Mouse (Mus musculus) MEL (cell line): ENCODE results near the gene Cep350. TPM values are rescaled to one million over a fixed set of nuclear protein-coding genes. Genes with fewer than 3 reads are reported as not detected.

ENCODE experiments used
- DNase-seq: peaks from one replicate; pipeline ENCODE4 v3.0.0; 2011; ENCODE audit warnings: low read depth, low spot score
- H3K27ac ChIP-seq: 2 replicates; pipeline ENCODE4 v1.5.1; 2012; ENCODE audit warnings: low read depth, mild to moderate bottlenecking, control low read depth, low read length, moderate library complexity; ENCODE audit not compliant: control insufficient read depth
- H3K27me3 ChIP-seq, 2 experiments: fragments of 150-350 bp in 1 of 2; sonication (generic) in 1 of 2; 2 replicates each; pipeline ENCODE4 v1.6.1; 2012; ENCODE audit warnings: low read length in 2 of 2, mild to moderate bottlenecking in 2 of 2, improper control_type of control experiment in 1 of 2, moderate library complexity in 1 of 2; ENCODE audit not compliant: insufficient read depth in 2 of 2, control insufficient read depth in 1 of 2
- H3K36me3 ChIP-seq, 2 experiments: 2 replicates each; pipeline ENCODE4 v1.6.1; 2012 to 2014; ENCODE audit warnings: low read length in 2 of 2, improper control_type of control experiment in 1 of 2, inconsistent platforms in 1 of 2, mild to moderate bottlenecking in 1 of 2; ENCODE audit not compliant: insufficient read depth in 2 of 2, control insufficient read depth in 1 of 2
- H3K4me1 ChIP-seq, 2 experiments: fragments of 150-350 bp in 1 of 2; sonication (generic) in 1 of 2; 2 replicates each; pipeline ENCODE4 v1.6.1; 2012; ENCODE audit warnings: low read length in 2 of 2, improper control_type of control experiment in 1 of 2, mild to moderate bottlenecking in 1 of 2; ENCODE audit not compliant: insufficient read depth in 2 of 2, control insufficient read depth in 1 of 2
- H3K4me3 ChIP-seq, 2 experiments: fragments of 150-350 bp in 1 of 2; sonication (generic) in 1 of 2; 2 replicates each; pipeline ENCODE4 v1.5.1; 2012; ENCODE audit warnings: low read depth in 2 of 2, low read length in 2 of 2, mild to moderate bottlenecking in 2 of 2, moderate library complexity in 2 of 2, control low read depth in 1 of 2, improper control_type of control experiment in 1 of 2; ENCODE audit not compliant: control insufficient read depth in 1 of 2, insufficient read depth in 1 of 2
- H3K79me2 ChIP-seq: 2 replicates; pipeline ENCODE4 v1.6.1; 2012; ENCODE audit warnings: mild to moderate bottlenecking, low read length, moderate library complexity; ENCODE audit not compliant: control insufficient read depth, poor library complexity, insufficient read depth
- H3K9ac ChIP-seq: 2 replicates; pipeline ENCODE4 v1.6.1; 2012; ENCODE audit warnings: low read depth, mild to moderate bottlenecking, control low read depth, low read length, moderate library complexity; ENCODE audit not compliant: control insufficient read depth, poor library complexity, severe bottlenecking
- H3K9me3 ChIP-seq: fragments of 150-350 bp; sonication (generic); replicated peaks from 2 replicates; pipeline ENCODE4 v1.6.1; 2012; ENCODE audit warnings: mild to moderate bottlenecking, low read length, improper control_type of control experiment, moderate library complexity; ENCODE audit not compliant: insufficient read depth
- CHD1 ChIP-seq: IDR thresholded peaks from 2 replicates; pipeline ENCODE4 v1.6.1; 2012; ENCODE audit warnings: low read depth, mild to moderate bottlenecking, inconsistent platforms, low read length, improper control_type of control experiment
- CHD2 ChIP-seq: IDR thresholded peaks from 2 replicates; pipeline ENCODE4 v1.6.1; 2011; ENCODE audit warnings: low read length, improper control_type of control experiment
- CTCF ChIP-seq, 3 experiments: IDR thresholded peaks in 2 of 3; conservative IDR thresholded peaks in 1 of 3; 2 replicates each; pipeline ENCODE4 v1.5.1; 2011 to 2012; ENCODE audit warnings: low read length in 3 of 3, low read depth in 2 of 3, mild to moderate bottlenecking in 2 of 3, improper control_type of control experiment in 1 of 3, inconsistent platforms in 1 of 3, mixed read lengths in 1 of 3, moderate library complexity in 1 of 3; ENCODE audit not compliant: control insufficient read depth in 1 of 3, insufficient read depth in 1 of 3, poor library complexity in 1 of 3, severe bottlenecking in 1 of 3
- ELF1 ChIP-seq: IDR thresholded peaks from 2 replicates; pipeline ENCODE4 v1.6.1; 2014; ENCODE audit warnings: low read depth, mild to moderate bottlenecking, inconsistent platforms, low read length, improper control_type of control experiment, moderate library complexity
- ETS1 ChIP-seq: IDR thresholded peaks from 2 replicates; pipeline ENCODE4 v1.6.1; 2012; ENCODE audit warnings: low read depth, mild to moderate bottlenecking, inconsistent platforms, low read length, improper control_type of control experiment, moderate library complexity
- HCFC1 ChIP-seq: IDR thresholded peaks from 2 replicates; pipeline ENCODE4 v1.6.1; 2012; ENCODE audit warnings: low read depth, mild to moderate bottlenecking, inconsistent platforms, low read length, improper control_type of control experiment, moderate library complexity
- MAFK ChIP-seq: IDR thresholded peaks from 2 replicates; pipeline ENCODE4 v1.6.1; 2011; ENCODE audit warnings: low read depth, mild to moderate bottlenecking, low read length, improper control_type of control experiment, borderline replicate concordance
- MAZ ChIP-seq: IDR thresholded peaks from 2 replicates; pipeline ENCODE4 v1.6.1; 2012; ENCODE audit warnings: low read depth, mild to moderate bottlenecking, inconsistent platforms, low read length, improper control_type of control experiment
- MXI1 ChIP-seq: IDR thresholded peaks from 2 replicates; pipeline ENCODE4 v1.6.1; 2011; ENCODE audit warnings: mild to moderate bottlenecking, low read depth, low read length, improper control_type of control experiment
- MYB ChIP-seq: IDR thresholded peaks from 2 replicates; pipeline ENCODE4 v1.6.1; 2011; ENCODE audit warnings: mild to moderate bottlenecking, low read depth, low read length, improper control_type of control experiment
- MYC ChIP-seq: IDR thresholded peaks from 2 replicates; pipeline ENCODE4 v1.6.1; 2011; ENCODE audit warnings: low read depth, mild to moderate bottlenecking, low read length, improper control_type of control experiment, moderate library complexity
- SIN3A ChIP-seq: IDR thresholded peaks from 2 replicates; pipeline ENCODE4 v1.6.1; 2012; ENCODE audit warnings: low read length, improper control_type of control experiment, inconsistent platforms
- TBP ChIP-seq: IDR thresholded peaks from 2 replicates; pipeline ENCODE4 v1.8.0; 2011; ENCODE audit warnings: low read depth, low read length, improper control_type of control experiment
- UBTF ChIP-seq: IDR thresholded peaks from 2 replicates; pipeline ENCODE4 v1.6.1; 2012; ENCODE audit warnings: low read depth, mild to moderate bottlenecking, inconsistent platforms, low read length, improper control_type of control experiment, moderate library complexity, borderline replicate concordance; ENCODE audit not compliant: insufficient read depth
- USF2 ChIP-seq, 2 experiments: IDR thresholded peaks; 2 replicates each; pipeline ENCODE4 v1.6.1; 2011 to 2012; ENCODE audit warnings: improper control_type of control experiment in 2 of 2, low read length in 2 of 2, borderline replicate concordance in 1 of 2, inconsistent platforms in 1 of 2, low read depth in 1 of 2, mild to moderate bottlenecking in 1 of 2; ENCODE audit not compliant: insufficient read depth in 1 of 2
- ZMIZ1 ChIP-seq: IDR thresholded peaks from 2 replicates; pipeline ENCODE4 v1.6.1; 2012; ENCODE audit warnings: low read depth, mild to moderate bottlenecking, inconsistent platforms, low read length, improper control_type of control experiment, moderate library complexity
- polyA plus RNA-seq, 2 experiments: library from polyadenylated mRNA; stranded (reverse) in 1 of 2; unstranded in 1 of 2; fragments of >175 nt in 1 of 2; fragments of >200 nt in 1 of 2; gene quantifications; 2 replicates each; pipeline versions ENCODE4 v1.2.1 to v1.2.4; 2012; ENCODE audit warnings: low replicate concordance in 2 of 2, low read depth in 1 of 2; ENCODE audit not compliant: insufficient read length in 2 of 2, insufficient read depth in 1 of 2, missing spikeins in 1 of 2
- total RNA-seq: library from RNA; depleted of rRNA; stranded (reverse); fragments of 300-350 nt; gene quantifications from 2 replicates; pipeline ENCODE4 v1.2.3, GENCODE M21; 2012

Gene Cep350
- total and polyA plus RNA-seq, 3 experiments: 4.3 to 110 (median 9.7) TPM

- H3K27ac ChIP-seq: peak overlapping the region; percentile 92
- TF ChIP-seq ETS1 (peak; percentile 28; the same call in 1 of the 2 replicates), MXI1 (peak; percentile 48; the same call in 1 of the 2 replicates), HCFC1 (no peak), CHD2 (peak; percentile 18; the same call in 1 of the 2 replicates), ZMIZ1 (0 out of 2 replicates have a peak, but pooled peaks have one; percentile 25), TBP (0 out of 2 replicates have a peak, but pooled peaks have one; percentile 3), CTCF (IDR thresholded peaks at IDR 0.05 in 2 of 3, conservative IDR thresholded peaks at IDR 0.05 in 1 of 3; ENCODE audit: control insufficient read depth in 1 of 3, insufficient read depth in 1 of 3, low read depth in 2 of 3, low read length in 3 of 3, poor library complexity in 1 of 3, severe bottlenecking in 1 of 3) (no peak; a peak in 1 of 6 replicates), SIN3A (peak; percentile 58), MAZ (0 out of 2 replicates have a peak, but pooled peaks have one; percentile 19), MYC (0 out of 2 replicates have a peak, but pooled peaks have one; percentile 31)
Observed at GRCm38 (mm10) chr1:155973719-155974379, 794 bp upstream of the Cep350 start.

GRCm38 (mm10) chr1:155972146-155973067 is 648 bp downstream of the Cep350 start:
- Histone ChIP-seq H3K9ac (peak overlapping the region; percentile 94), H3K27me3 (no peaks in the 10 kb centered on the region), H3K36me3 (peaks cover 0 to 11% of the 10 kb centered on the region in 2 experiments; a peak in 2 of 4 replicates), H3K4me3 (peak overlapping the region; percentile 63 to 95), H3K9me3 (no peaks in the 10 kb centered on the region), H3K79me2 (peaks cover 14% of the 10 kb centered on the region), H3K27ac (peak overlapping the region; percentile 62), H3K4me1 (peaks cover 7 to 9% of the 10 kb centered on the region in 2 experiments)
- DNase-seq: peak; percentile 73
- TF ChIP-seq USF2 (IDR thresholded peaks at IDR 0.05; ENCODE audit: borderline replicate concordance in 1 of 2, insufficient read depth in 1 of 2, low read depth in 1 of 2, low read length in 2 of 2) (no peak), MYB (no peak), MAFK (no peak), ELF1 (no peak), UBTF (0 out of 2 replicates have a peak, but pooled peaks have one; percentile 23), SIN3A (peak; percentile 78), CHD2 (peak; percentile 48), HCFC1 (no peak), CHD1 (0 out of 2 replicates have a peak, but pooled peaks have one; percentile 3), MXI1 (peak; percentile 86)

More at GRCm38 (mm10) chr1:155973719-155974379, 794 bp upstream of the Cep350 start:
- Histone ChIP-seq H3K9ac (peak overlapping the region; percentile 94), H3K4me3 (peak overlapping the region; percentile 61 to 71), H3K4me1 (peaks cover 7 to 9% of the 10 kb centered on the region in 2 experiments), H3K79me2 (peaks cover 14% of the 10 kb centered on the region), H3K36me3 (peaks cover 0 to 11% of the 10 kb centered on the region in 2 experiments; a peak in 2 of 4 replicates), H3K9me3 (no peaks in the 10 kb centered on the region), H3K27me3 (no peaks in the 10 kb centered on the region)
- peak; percentile 75 for DNase-seq
